Mouse (Mus musculus) C2C12 (cell line): Measurements from ENCODE around the gene Fgfr1op2. TPM values are rescaled to one million over a fixed set of nuclear protein-coding genes. Genes with fewer than 3 reads are reported as not detected.
"Not testable (repeated sequence)": the region's sequence is repeated elsewhere in the genome, so short reads cannot be mapped to it uniquely, and the experiment has no call there.

Experiments
- H3K27me3 ChIP-seq: one replicate; pipeline ENCODE4 v1.6.1; 2011; ENCODE audit not compliant: control insufficient read depth, insufficient read depth, insufficient read length
- H3K36me3 ChIP-seq: one replicate; pipeline ENCODE4 v1.6.1; 2011; ENCODE audit not compliant: control insufficient read depth, insufficient read depth
- H3K4me3 ChIP-seq: one replicate; pipeline ENCODE4 v1.5.1; 2011; ENCODE audit warnings: mild to moderate bottlenecking, control low read depth; ENCODE audit not compliant: poor library complexity, insufficient read depth, severe bottlenecking
- H3K79me2 ChIP-seq: one replicate; pipeline ENCODE4 v1.6.1; 2011; ENCODE audit not compliant: control insufficient read depth, insufficient read depth
- H3K79me3 ChIP-seq: one replicate; pipeline ENCODE4 v1.6.1; 2011; ENCODE audit warnings: low read depth, control low read depth
- H3ac ChIP-seq: one replicate; pipeline ENCODE3; 2011; ENCODE audit warnings: low read depth; ENCODE audit not compliant: control insufficient read depth, insufficient read length
- CEBPB ChIP-seq: IDR thresholded peaks from one replicate; pipeline ENCODE4 v1.6.1; 2011; ENCODE audit warnings: low read depth, mild to moderate bottlenecking, control low read depth, moderate library complexity
- CTCF ChIP-seq: IDR thresholded peaks from one replicate; pipeline ENCODE4 v1.5.1; 2011; ENCODE audit not compliant: control insufficient read depth, insufficient read depth, insufficient read length
- FOSL1 ChIP-seq: IDR thresholded peaks from one replicate; pipeline ENCODE4 v1.8.0; 2011; ENCODE audit warnings: mild to moderate bottlenecking, low read length; ENCODE audit not compliant: poor library complexity, insufficient read depth, severe bottlenecking
- MAX ChIP-seq: IDR thresholded peaks from one replicate; pipeline ENCODE4 v1.6.1; 2011; ENCODE audit warnings: mild to moderate bottlenecking, control low read depth
- MYOD1 ChIP-seq: IDR thresholded peaks from one replicate; pipeline ENCODE4 v1.6.1; 2011; ENCODE audit warnings: low read depth; ENCODE audit not compliant: control insufficient read depth, insufficient read length
- MYOG ChIP-seq: IDR thresholded peaks from one replicate; pipeline ENCODE4 v1.6.1; 2011; ENCODE audit not compliant: control insufficient read depth, insufficient read length; ENCODE audit errors: extremely low read depth
- USF1 ChIP-seq: IDR thresholded peaks from one replicate; pipeline ENCODE4 v1.6.1; 2011; ENCODE audit warnings: low read depth, mild to moderate bottlenecking, control low read depth, moderate library complexity
- polyA plus RNA-seq: library from polyadenylated mRNA; unstranded; fragments of >200 nt; fragmentation: generic; extraction: Trizol; gene quantifications from one replicate; pipeline ENCODE4 v1.2.1, GENCODE M21; 2012; ENCODE audit warnings: missing spikeins

Fgfr1op2 gene
- polyA plus RNA-seq, 1 experiment: 42.4 TPM

DNA sequence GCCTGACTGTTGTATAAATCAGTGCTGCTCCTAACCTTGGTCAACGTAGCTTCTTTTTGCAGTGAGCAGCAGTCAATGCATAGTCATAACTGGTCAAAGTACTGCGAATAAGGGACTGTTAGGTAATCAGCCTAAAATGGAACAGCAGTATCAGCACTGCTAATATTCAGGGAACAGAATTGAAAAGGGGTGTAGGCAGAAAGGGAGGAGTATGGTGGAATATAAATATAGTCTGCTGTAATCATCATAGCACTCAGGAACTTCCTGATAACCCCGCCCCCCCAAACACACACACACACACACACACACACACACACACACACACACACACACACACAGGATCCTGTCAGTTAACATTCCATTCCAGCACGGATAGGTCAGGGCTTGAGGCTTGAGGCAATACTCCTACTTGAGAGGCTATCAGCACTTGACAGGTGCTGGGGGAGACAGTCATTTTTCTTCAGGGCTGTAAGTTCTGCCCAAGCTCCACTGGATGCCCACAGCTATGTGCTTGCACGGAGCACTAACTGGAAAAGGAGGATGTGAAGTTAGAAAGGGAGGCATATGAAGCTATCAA lies 31.6 kb upstream of the Fgfr1op2 start:
- Histone ChIP-seq H3K79me3 (no peaks in the 10 kb centered on the region), H3ac (no peak overlapping the region), H3K4me3 (no peak overlapping the region), H3K36me3 (peaks cover 29% of the 10 kb centered on the region), H3K27me3 (no peaks in the 10 kb centered on the region), H3K79me2 (no peaks in the 10 kb centered on the region)
- TF ChIP-seq CEBPB (no peak), MAX (no peak), CTCF (no peak), MYOG (no peak), MYOD1 (no peak), FOSL1 (no peak), USF1 (no peak)

DNA sequence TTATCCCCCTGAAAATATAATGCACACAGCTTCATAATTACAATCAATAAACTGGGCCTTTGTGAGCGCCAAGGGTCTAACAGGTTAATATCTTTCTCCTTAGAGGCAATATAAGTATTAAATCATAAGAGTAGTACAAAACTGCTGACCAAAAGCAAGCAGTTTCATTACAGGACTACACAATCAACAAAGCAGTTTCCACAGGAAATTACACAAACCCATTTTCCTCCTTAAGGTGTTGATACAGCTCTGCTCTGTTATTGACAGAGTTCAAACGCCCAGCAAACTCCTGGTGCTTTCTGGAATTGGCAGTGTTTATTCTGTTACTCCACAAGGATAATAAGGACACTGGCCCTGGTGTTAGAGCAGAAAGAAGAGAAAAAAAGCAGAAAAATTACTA lies 26.6 kb upstream of the Fgfr1op2 start:
- peaks cover 64% of the 10 kb centered on the region for H3K36me3 ChIP-seq
- no peak for TF ChIP-seq CTCF
- TF ChIP-seq USF1: no peak
- TF ChIP-seq MYOD1: no peak

DNA sequence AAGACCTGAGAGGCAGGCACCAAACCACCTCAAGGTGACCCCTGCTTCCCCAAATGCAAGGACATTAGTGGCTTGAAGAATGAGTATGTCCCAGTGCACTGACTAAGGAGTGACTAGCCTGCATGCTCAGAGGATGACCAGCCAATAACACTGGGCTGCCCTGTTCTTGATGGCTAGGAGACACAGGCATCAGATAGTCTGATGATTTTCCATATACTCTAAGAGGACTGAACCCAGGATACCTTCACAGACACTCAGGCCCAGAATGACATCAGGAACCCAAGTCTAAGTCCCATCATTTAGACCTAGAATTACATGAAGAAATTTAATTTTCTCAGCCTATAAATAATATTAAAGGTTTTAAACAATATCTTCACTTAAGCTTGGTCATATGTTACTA lies 25.7 kb upstream of the Fgfr1op2 start:
- Histone ChIP-seq H3K79me2 (no peaks in the 10 kb centered on the region), H3K4me3 (no peak overlapping the region), H3K27me3 (no peaks in the 10 kb centered on the region), H3ac (no peak overlapping the region), H3K36me3 (peaks cover 70% of the 10 kb centered on the region), H3K79me3 (no peaks in the 10 kb centered on the region)
- TF ChIP-seq CTCF: no peak
- no peak for TF ChIP-seq CEBPB
- no peak for TF ChIP-seq MAX
- TF ChIP-seq MYOD1: no peak
- no peak for TF ChIP-seq MYOG
- no peak for TF ChIP-seq USF1
- no peak for TF ChIP-seq FOSL1

More for the DNA sequence above, 26.6 kb upstream of the Fgfr1op2 start:
- no peaks in the 10 kb centered on the region for H3K27me3 ChIP-seq
- H3K79me2 ChIP-seq: no peaks in the 10 kb centered on the region
- H3K4me3 ChIP-seq: no peak overlapping the region
- H3ac ChIP-seq: no peak overlapping the region
- no peaks in the 10 kb centered on the region for H3K79me3 ChIP-seq

DNA sequence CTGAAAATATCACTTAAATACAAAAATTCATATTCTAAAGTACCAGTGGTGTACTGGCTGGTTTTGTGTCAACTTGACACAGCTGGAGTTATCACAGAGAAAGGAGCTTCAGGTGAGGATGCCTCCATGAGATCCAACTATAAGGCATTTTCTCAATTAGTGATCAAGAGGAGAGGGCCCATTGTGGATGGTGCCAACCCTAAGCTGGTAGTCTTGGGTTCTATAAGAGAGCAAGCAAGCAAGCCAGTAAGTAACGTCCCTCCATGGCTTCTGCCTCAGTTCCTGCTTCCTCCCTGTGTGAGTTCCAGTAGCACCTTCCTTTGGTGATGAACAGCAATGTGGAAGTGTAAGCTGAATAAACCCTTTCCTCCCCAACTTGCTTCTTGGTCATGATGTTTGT lies 14.5 kb upstream of the Fgfr1op2 start:
- H3K27me3 ChIP-seq, H3K4me3 ChIP-seq, H3K79me2 ChIP-seq, H3ac ChIP-seq, H3K79me3 ChIP-seq: not testable (repeated sequence)
- H3K36me3 ChIP-seq: peaks cover 79% of the 10 kb centered on the region

DNA sequence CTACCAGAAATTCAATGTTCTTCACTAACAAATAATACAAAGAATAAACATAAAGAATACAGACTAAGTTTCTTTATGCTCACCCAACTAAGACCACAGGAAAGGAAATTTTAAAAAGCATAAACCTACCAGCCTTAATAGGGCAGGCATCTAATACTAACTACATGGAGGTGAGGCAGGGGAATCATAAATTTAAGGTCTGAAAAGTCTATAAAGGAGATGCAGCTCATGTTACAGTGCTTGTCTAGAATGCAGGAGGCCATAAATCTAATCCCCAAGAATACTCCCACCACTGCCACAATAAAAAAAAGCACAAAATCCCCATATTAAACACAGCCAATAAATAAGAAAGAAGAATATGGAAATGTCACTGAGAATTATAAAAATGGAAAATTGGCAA lies 4.9 kb upstream of the Fgfr1op2 start:
- Histone ChIP-seq H3K36me3 (peaks cover 8% of the 10 kb centered on the region), H3K27me3 (no peaks in the 10 kb centered on the region), H3K4me3 (no peak overlapping the region), H3K79me2 (peaks cover 60% of the 10 kb centered on the region), H3K79me3 (peaks cover 36% of the 10 kb centered on the region), H3ac (no peak overlapping the region)
- no peak for TF ChIP-seq CTCF
- TF ChIP-seq MYOD1: no peak
- no peak for TF ChIP-seq FOSL1
- TF ChIP-seq MAX: no peak

DNA sequence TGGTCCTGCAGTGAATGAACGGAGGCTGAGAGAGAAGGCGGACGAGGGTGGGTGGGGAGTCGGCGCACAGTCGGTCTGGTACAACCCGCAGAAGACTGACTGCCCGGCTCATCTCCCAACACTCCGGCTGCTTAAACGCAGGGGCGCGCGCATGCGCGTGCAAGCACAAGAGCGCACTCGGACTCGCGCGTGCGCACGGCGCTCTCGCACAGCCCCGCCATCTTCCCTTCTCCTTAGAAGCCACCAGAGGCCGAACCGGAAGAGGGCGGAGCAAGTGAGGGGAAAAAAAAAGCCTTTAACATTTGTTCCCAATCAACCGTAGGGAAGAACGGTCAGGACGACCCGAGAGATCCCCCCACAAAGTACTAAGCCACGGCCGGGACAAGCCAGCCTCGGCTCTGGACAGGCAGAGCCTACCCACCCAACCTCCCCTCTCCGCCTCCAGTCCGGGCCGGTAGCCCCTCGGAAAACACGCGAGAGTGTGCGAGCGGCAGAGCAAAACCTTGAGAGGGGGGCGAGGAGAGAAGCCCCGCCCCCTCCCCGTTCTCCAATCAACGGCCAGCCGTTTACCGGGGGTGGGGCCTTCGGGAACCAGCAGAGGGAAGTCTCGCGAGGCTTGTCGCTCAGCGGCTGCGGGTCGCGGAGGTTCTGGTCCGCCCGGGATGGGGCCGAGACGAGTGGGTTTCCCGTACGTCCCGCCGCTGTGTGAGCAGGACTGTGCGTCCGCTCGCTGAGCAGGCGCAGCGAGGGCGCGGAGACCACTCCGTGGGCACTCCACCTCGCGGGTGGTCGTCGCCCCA lies 507 bp downstream of the Fgfr1op2 start, which contains the start of gene Ints13:
Gene Ints13 (minus strand): TSS at position 526 of the 800 bp plus-strand sequence.
- no peak for TF ChIP-seq CTCF
- no peak for TF ChIP-seq MYOG
- no peak for TF ChIP-seq CEBPB
- no peak for TF ChIP-seq USF1
- no peak for TF ChIP-seq FOSL1
- TF ChIP-seq MAX: no peak
- no peak for TF ChIP-seq MYOD1
- peak within 1 kb of the TSS; percentile 99 for H3K4me3 ChIP-seq
- H3K79me3 ChIP-seq: peaks cover 82% of the 10 kb centered on the region
- peaks cover 6% of the 10 kb centered on the region for H3K36me3 ChIP-seq
- H3K79me2 ChIP-seq: peaks cover 97% of the 10 kb centered on the region
- no peaks in the 10 kb centered on the region for H3K27me3 ChIP-seq
- peak within 1 kb of the TSS; percentile 95 for H3ac ChIP-seq
